Mouse (Mus musculus): ENCODE measurements around the gene Col23a1. TPM values are rescaled to one million over a fixed set of nuclear protein-coding genes. Genes with fewer than 3 reads are reported as not detected.

The Col23a1 gene
- polyA plus RNA-seq, 1 experiment from 2014 or later, result 5.4 TPM

Other genes with a start within 250 kb of the Col23a1 start
- not detected in 2 replicates for gene Olfr1375, start 241.8 kb upstream of the Col23a1 start, polyA plus RNA-seq (2014; fragmentation: Nextera tagmentation; extraction: Ambion mirVana)
- gene Zfp354a, start 230.7 kb upstream of the Col23a1 start, polyA plus RNA-seq (2014; fragmentation: Nextera tagmentation; extraction: Ambion mirVana), result 15.6 and 16.5 TPM in 2 replicates
- not detected in 2 replicates for gene Gm12569, start 69.4 kb upstream of the Col23a1 start, polyA plus RNA-seq (2014; fragmentation: Nextera tagmentation; extraction: Ambion mirVana)
- gene Clk4, start 28.2 kb upstream of the Col23a1 start, polyA plus RNA-seq (2014; fragmentation: Nextera tagmentation; extraction: Ambion mirVana), result 144 and 159 TPM in 2 replicates
- 0.43 TPM in 1 of 2 replicates, not detected in the other for gene BC049762, start 26.9 kb upstream of the Col23a1 start, polyA plus RNA-seq (2014; fragmentation: Nextera tagmentation; extraction: Ambion mirVana)

Data from midbrain, embryonic 14.5 days (tissue).